Mouse (Mus musculus): ENCODE data around the gene Bcr. TPM values are rescaled to one million over a fixed set of nuclear protein-coding genes. Genes with fewer than 3 reads are reported as not detected.

The Bcr gene
- polyA plus RNA-seq, 1 experiment from 2014 or later = 11.5 TPM

Other genes with a start within 250 kb of the Bcr start
- gene Gnaz, start 93.4 kb upstream of the Bcr start, polyA plus RNA-seq (2015; fragmentation: Nextera tagmentation; extraction: Ambion mirVana) = 87.3 and 96.0 TPM in 2 replicates
- gene Rsph14, start 28.0 kb upstream of the Bcr start, polyA plus RNA-seq (2015; fragmentation: Nextera tagmentation; extraction: Ambion mirVana) = 0.49 and 0.81 TPM in 2 replicates
- gene Rab36, start 23.5 kb upstream of the Bcr start, polyA plus RNA-seq (2015; fragmentation: Nextera tagmentation; extraction: Ambion mirVana) = 19.5 and 22.2 TPM in 2 replicates
- gene Specc1l, start 151.5 kb downstream of the Bcr start, polyA plus RNA-seq (2015; fragmentation: Nextera tagmentation; extraction: Ambion mirVana) = 24.7 and 29.6 TPM in 2 replicates